Mouse (Mus musculus): ENCODE results near the gene Slc22a3. TPM values are rescaled to one million over a fixed set of nuclear protein-coding genes. Genes with fewer than 3 reads are reported as not detected.

Gene Slc22a3
- 1.00 and 3.4 TPM in 2 replicates for polyA plus RNA-seq (2015; fragmentation: Nextera tagmentation; extraction: Ambion mirVana)

DNA sequence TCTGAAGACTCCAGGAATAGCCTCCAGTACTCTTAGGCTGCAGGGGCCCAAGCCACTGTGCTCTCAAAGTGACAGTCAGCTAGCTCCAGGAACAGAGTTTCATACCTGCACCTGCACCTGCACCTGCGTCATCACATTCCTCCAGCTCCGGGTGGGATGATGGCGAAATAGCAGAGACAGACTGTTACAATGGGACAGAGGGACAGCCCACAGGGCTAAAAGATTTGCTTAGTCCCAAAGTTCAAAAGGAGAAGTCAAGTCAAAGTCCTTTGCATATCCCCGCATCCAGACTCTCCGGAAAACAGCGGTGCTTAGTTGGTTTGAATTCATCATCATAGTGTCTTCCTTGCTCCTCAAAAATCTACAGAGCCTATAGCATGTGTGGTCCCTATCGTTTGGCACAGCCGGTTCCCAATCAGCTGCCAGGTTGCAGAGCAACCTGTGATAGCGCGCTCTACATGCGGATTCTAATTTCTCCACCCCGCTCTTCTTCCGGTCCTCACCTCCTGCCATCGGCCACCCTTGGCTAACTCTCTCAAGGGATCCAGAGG, at the start of gene Slc22a3:
Slc22a3 (minus strand) TSS at position 51 of the 551 bp plus-strand sequence.
- H3K4me1 ChIP-seq: peaks cover 9% of the 10 kb centered on the region
- H3K4me2 ChIP-seq: peak within 1 kb of the TSS; percentile 70
- ATAC-seq (ENCODE audit: low FRiP score): no peak
- no peaks in the 10 kb centered on the region for H3K9me3 ChIP-seq (replicated peaks)
- H3K27me3 ChIP-seq (replicated peaks): peaks cover 41% of the 10 kb centered on the region
- H3K9ac ChIP-seq (replicated peaks): no peak within 1 kb of the TSS
- H3K36me3 ChIP-seq: no peaks in the 10 kb centered on the region
- WGBS: 21% methylated on average over 14 of the region's 14 CpGs
- no peak within 1 kb of the TSS for H3K27ac ChIP-seq (replicated peaks)
- H3K4me3 ChIP-seq (replicated peaks): peak within 1 kb of the TSS; percentile 40

DNA sequence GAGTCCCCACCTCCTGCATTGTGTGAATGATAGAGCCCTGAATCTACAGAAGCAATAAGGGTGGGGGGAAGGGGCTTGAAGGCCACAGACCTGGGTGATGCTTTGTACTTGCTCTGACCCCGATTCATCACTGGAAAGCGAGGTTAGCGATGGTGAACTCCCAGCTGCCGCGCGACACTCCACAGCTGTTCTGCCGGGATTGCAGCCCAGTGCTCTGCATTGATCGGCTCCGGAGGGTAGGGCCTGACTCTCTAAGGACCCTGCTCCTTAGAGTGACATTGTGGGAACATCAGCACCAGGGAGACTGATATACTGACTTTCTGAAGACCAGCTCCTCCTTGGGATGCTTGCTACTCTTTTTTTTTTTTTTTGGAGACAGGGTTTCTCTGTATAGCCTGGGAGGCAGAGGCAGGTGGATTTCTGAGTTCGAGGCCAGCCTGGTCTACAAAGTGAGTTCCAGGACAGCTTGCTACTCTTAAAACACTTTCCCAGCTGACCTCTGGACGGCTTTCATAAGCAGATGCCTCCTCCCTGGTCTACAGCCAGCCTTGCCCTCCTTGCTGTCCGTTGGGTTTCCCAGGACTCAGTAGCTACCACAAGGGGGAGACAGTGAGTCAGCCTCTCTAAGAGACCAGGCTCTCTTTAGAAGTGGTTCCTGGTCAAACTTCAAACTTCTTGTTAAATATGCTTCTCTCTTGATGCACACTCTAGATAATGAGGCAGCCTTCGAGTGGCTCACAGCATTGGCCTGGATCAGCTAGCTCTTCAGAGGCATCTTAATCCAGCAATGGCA, 27.0 kb upstream of the Slc22a3 start:
- no peaks in the 10 kb centered on the region for H3K9me3 ChIP-seq (replicated peaks)
- no peaks in the 10 kb centered on the region for H3K4me1 ChIP-seq
- no peaks in the 10 kb centered on the region for H3K36me3 ChIP-seq
- H3K9ac ChIP-seq (replicated peaks): no peak overlapping the region
- no peaks in the 10 kb centered on the region for H3K27me3 ChIP-seq (replicated peaks)
- 66% methylated on average over 13 of the region's 13 CpGs for WGBS
- H3K4me3 ChIP-seq (replicated peaks): no peak overlapping the region
- no peak overlapping the region for H3K27ac ChIP-seq (replicated peaks)
- no peak overlapping the region for H3K4me2 ChIP-seq
- no peak for ATAC-seq (ENCODE audit: low FRiP score)

GRCm38 (mm10) chr17:12532115-12532514, 24.6 kb upstream of the Slc22a3 start:
- H3K4me3 ChIP-seq (replicated peaks): no peak overlapping the region
- no peaks in the 10 kb centered on the region for H3K36me3 ChIP-seq
- no peak for ATAC-seq (ENCODE audit: low FRiP score)
- H3K4me2 ChIP-seq: no peak overlapping the region
- H3K9ac ChIP-seq (replicated peaks): no peak overlapping the region
- no peaks in the 10 kb centered on the region for H3K27me3 ChIP-seq (replicated peaks)
- 40% methylated on average over 5 of the region's 5 CpGs for WGBS
- no peaks in the 10 kb centered on the region for H3K9me3 ChIP-seq (replicated peaks)
- no peak overlapping the region for H3K27ac ChIP-seq (replicated peaks)
- H3K4me1 ChIP-seq: no peaks in the 10 kb centered on the region

DNA sequence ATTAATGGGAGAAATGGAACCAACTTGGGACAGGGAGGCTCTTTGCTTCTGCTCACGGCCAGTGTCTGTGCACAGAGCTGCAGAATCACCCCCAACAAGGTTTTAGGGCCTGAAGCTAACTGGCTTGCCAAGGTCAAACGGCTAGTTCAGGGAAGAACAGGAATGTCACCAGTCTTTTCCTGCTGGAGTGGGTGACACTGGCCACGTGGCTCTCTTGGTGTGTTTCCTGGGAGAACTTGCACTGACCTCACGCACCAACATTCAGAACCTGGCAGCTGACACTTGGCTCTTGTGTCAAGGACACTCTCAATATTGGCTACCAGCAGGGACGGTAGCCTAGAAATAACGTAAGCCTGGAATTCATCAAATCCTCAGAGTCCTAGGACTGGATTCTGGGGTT, 22.6 kb upstream of the Slc22a3 start:
- ATAC-seq (ENCODE audit: low FRiP score): no peak
- Histone ChIP-seq H3K9ac (replicated peaks) (no peak overlapping the region), H3K9me3 (replicated peaks) (no peaks in the 10 kb centered on the region), H3K4me3 (replicated peaks) (no peak overlapping the region), H3K27me3 (replicated peaks) (no peaks in the 10 kb centered on the region), H3K36me3 (no peaks in the 10 kb centered on the region), H3K27ac (replicated peaks) (no peak overlapping the region), H3K4me1 (no peaks in the 10 kb centered on the region), H3K4me2 (no peak overlapping the region)
- WGBS: 79% methylated on average over 6 of the region's 6 CpGs

DNA sequence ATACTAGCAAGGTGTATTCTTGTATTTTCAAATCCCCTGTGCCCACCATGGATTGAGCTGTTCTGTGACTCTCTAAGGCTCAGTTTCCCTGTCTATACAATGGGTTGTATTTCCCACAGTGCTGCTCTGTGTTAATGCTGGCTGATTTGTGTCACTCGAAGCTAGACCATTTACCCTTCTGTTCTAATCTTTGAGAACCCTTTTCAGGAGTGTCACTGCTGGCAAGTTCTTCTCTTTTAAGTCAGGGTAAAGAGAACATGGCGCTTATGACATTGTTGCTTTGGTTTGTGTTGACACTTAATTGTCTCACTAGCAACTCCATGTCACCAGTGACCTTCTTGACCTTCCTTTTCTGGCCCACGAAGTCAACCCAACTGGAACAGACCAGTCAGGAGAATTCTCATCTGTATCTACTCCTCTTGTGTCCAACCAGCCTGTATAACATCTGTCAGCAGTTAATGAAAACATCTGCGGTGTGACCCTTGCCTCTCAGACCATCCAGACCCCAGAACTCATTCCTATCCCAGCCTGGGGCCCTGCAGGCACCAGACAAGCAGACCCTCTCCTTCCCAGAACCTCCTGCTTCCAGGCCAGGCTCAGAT, 22.0 kb upstream of the Slc22a3 start:
- no peaks in the 10 kb centered on the region for H3K36me3 ChIP-seq
- H3K4me3 ChIP-seq (replicated peaks): no peak overlapping the region
- WGBS: 78% methylated on average over 4 of the region's 4 CpGs
- H3K27ac ChIP-seq (replicated peaks): no peak overlapping the region
- ATAC-seq (ENCODE audit: low FRiP score): no peak
- H3K27me3 ChIP-seq (replicated peaks): no peaks in the 10 kb centered on the region
- no peak overlapping the region for H3K9ac ChIP-seq (replicated peaks)
- H3K9me3 ChIP-seq (replicated peaks): no peaks in the 10 kb centered on the region
- no peaks in the 10 kb centered on the region for H3K4me1 ChIP-seq
- no peak overlapping the region for H3K4me2 ChIP-seq

DNA sequence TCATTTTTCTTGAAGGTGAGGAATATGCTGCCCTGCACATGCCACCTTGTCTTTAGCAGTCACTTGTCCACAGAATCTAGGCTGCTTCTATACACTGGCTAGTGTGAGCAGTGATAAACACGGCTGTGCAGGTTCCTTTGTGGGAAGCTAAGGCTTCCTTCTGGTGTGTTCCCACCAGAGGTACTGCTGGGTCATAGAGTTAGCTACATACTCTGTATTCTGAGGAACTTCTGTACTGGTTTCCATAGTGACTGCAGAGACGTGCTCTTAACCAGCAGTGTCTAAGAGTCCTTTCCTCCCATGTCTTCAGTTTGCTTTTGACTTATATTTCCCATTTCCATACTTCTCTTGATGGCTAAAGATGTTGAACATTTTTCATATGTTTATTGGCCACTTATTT, 11.6 kb upstream of the Slc22a3 start:
- Histone ChIP-seq H3K9ac (replicated peaks) (no peak overlapping the region), H3K4me2 (no peak overlapping the region), H3K9me3 (replicated peaks) (0 out of 2 replicates have a peak, but pooled peaks cover 3% of the 10 kb centered on the region), H3K27me3 (replicated peaks) (no peaks in the 10 kb centered on the region; the same call in 1 of the 2 replicates), H3K4me1 (no peaks in the 10 kb centered on the region), H3K36me3 (no peaks in the 10 kb centered on the region), H3K4me3 (replicated peaks) (no peak overlapping the region), H3K27ac (replicated peaks) (no peak overlapping the region)
- WGBS: 64% methylated on average over 2 of the region's 2 CpGs
- ATAC-seq (ENCODE audit: low FRiP score): no peak

- WGBS: 94% methylated on average over 6 of the region's 6 CpGs
- Histone ChIP-seq H3K27ac (replicated peaks) (no peak overlapping the region), H3K9ac (replicated peaks) (no peak overlapping the region)
Measured at GRCm38 (mm10) chr17:12518194-12518593, 10.7 kb upstream of the Slc22a3 start.

GRCm38 (mm10) chr17:12513997-12514396, 6.5 kb upstream of the Slc22a3 start:
- H3K4me2 ChIP-seq: no peak overlapping the region
- no peak for ATAC-seq (ENCODE audit: low FRiP score)
- no peaks in the 10 kb centered on the region for H3K36me3 ChIP-seq
- H3K27me3 ChIP-seq (replicated peaks): peaks cover 2% of the 10 kb centered on the region
- H3K9ac ChIP-seq (replicated peaks): no peak overlapping the region
- no peaks in the 10 kb centered on the region for H3K9me3 ChIP-seq (replicated peaks)
- H3K4me3 ChIP-seq (replicated peaks): no peak overlapping the region
- H3K4me1 ChIP-seq: no peaks in the 10 kb centered on the region
- H3K27ac ChIP-seq (replicated peaks): no peak overlapping the region
- 85% methylated on average over 5 of the region's 5 CpGs for WGBS

More at GRCm38 (mm10) chr17:12518194-12518593, 10.7 kb upstream of the Slc22a3 start:
- H3K4me3 ChIP-seq (replicated peaks): no peak overlapping the region
- no peak for ATAC-seq (ENCODE audit: low FRiP score)
- H3K27me3 ChIP-seq (replicated peaks): no peaks in the 10 kb centered on the region; the same call in 1 of the 2 replicates
- H3K4me1 ChIP-seq: no peaks in the 10 kb centered on the region
- H3K36me3 ChIP-seq: no peaks in the 10 kb centered on the region
- H3K9me3 ChIP-seq (replicated peaks): 0 out of 2 replicates have a peak, but pooled peaks cover 3% of the 10 kb centered on the region
- no peak overlapping the region for H3K4me2 ChIP-seq

- Histone ChIP-seq H3K9ac (replicated peaks) (no peak overlapping the region), H3K27ac (replicated peaks) (no peak overlapping the region), H3K9me3 (replicated peaks) (no peaks in the 10 kb centered on the region), H3K4me2 (no peak overlapping the region), H3K36me3 (no peaks in the 10 kb centered on the region), H3K4me1 (no peaks in the 10 kb centered on the region), H3K27me3 (replicated peaks) (peaks cover 9% of the 10 kb centered on the region), H3K4me3 (replicated peaks) (no peak overlapping the region)
- no peak for ATAC-seq (ENCODE audit: low FRiP score)
- WGBS: 59% methylated on average over 9 of the region's 9 CpGs
Measured at GRCm38 (mm10) chr17:12513107-12513923, 5.8 kb upstream of the Slc22a3 start.

GRCm38 (mm10) chr17:12511193-12511592, 3.7 kb upstream of the Slc22a3 start:
- Histone ChIP-seq H3K4me3 (replicated peaks) (no peak overlapping the region), H3K9ac (replicated peaks) (no peak overlapping the region), H3K27me3 (replicated peaks) (peaks cover 30% of the 10 kb centered on the region), H3K4me2 (no peak overlapping the region), H3K9me3 (replicated peaks) (no peaks in the 10 kb centered on the region), H3K4me1 (peaks cover 9% of the 10 kb centered on the region), H3K27ac (replicated peaks) (no peak overlapping the region), H3K36me3 (no peaks in the 10 kb centered on the region)
- no peak for ATAC-seq (ENCODE audit: low FRiP score)
- WGBS: 87% methylated on average over 3 of the region's 3 CpGs

DNA sequence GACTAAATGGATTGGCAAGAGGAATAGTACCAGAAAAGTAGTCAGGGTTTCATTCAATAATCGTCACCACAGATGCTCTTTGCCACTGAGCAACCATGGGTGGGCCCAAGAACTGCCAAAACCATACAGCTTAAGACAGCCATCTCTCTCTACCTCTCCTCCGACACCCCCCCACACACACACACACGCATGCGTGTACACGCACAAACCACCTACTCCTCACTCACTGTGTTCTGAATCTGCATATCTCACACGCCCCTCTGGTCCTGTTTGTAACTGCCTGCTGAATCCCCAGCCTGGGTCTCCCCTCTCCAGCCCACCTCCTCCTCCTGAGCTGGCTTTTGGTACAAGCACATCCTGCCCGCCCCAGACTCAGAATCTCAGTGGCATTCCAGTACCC, 872 bp upstream of the Slc22a3 start:
- H3K9ac ChIP-seq (replicated peaks): no peak overlapping the region
- ATAC-seq (ENCODE audit: low FRiP score): no peak
- no peak overlapping the region for H3K4me3 ChIP-seq (replicated peaks)
- no peak overlapping the region for H3K4me2 ChIP-seq
- H3K4me1 ChIP-seq: peaks cover 9% of the 10 kb centered on the region
- H3K27ac ChIP-seq (replicated peaks): no peak overlapping the region
- no peaks in the 10 kb centered on the region for H3K36me3 ChIP-seq
- H3K27me3 ChIP-seq (replicated peaks): peaks cover 41% of the 10 kb centered on the region
- no peaks in the 10 kb centered on the region for H3K9me3 ChIP-seq (replicated peaks)
- 41% methylated on average over 7 of the region's 7 CpGs for WGBS

Data from neural tube, embryonic 15.5 days (tissue).